Mouse (Mus musculus) ovary, postnatal 36 days (tissue): Measurements from ENCODE around the gene Toe1.

Experiments
- DNase-seq: peaks from one replicate; pipeline ENCODE4 v3.0.0; 2022; ENCODE audit warnings: low spot score, mixed read lengths

Toe1 gene

GRCm38 (mm10) chr4:116792453-116792852 is 15.0 kb downstream of the Toe1 start:
- no peak for DNase-seq

GRCm38 (mm10) chr4:116788956-116789355 is 18.5 kb downstream of the Toe1 start:
- DNase-seq = peak; percentile 39

- no peak for DNase-seq
Observed at GRCm38 (mm10) chr4:116787985-116788760, 19.3 kb downstream of the Toe1 start.

- no peak for DNase-seq
Observed at GRCm38 (mm10) chr4:116786587-116786986, 20.9 kb downstream of the Toe1 start.

- DNase-seq = no peak
Observed at GRCm38 (mm10) chr4:116782171-116782570, 25.3 kb downstream of the Toe1 start.

GRCm38 (mm10) chr4:116781366-116781765 is 26.1 kb downstream of the Toe1 start:
- no peak for DNase-seq

- no peak for DNase-seq
Observed at GRCm38 (mm10) chr4:116780541-116780940, 26.9 kb downstream of the Toe1 start.

- no peak for DNase-seq
Observed at GRCm38 (mm10) chr4:116777079-116777478, 30.4 kb downstream of the Toe1 start.

- DNase-seq = no peak
Observed at GRCm38 (mm10) chr4:116776391-116776790, 31.0 kb downstream of the Toe1 start.

GRCm38 (mm10) chr4:116769060-116769459 is 38.4 kb downstream of the Toe1 start:
- no peak for DNase-seq

GRCm38 (mm10) chr4:116768510-116768909 is 38.9 kb downstream of the Toe1 start:
- no peak for DNase-seq

GRCm38 (mm10) chr4:116764001-116764400 is 43.4 kb downstream of the Toe1 start:
- no peak for DNase-seq

- DNase-seq = no peak
Observed at GRCm38 (mm10) chr4:116761914-116762313, 45.5 kb downstream of the Toe1 start.

- no peak for DNase-seq
Observed at GRCm38 (mm10) chr4:116749750-116750149, 57.7 kb downstream of the Toe1 start.
